Mouse (Mus musculus) hindbrain, embryonic 16.5 days (tissue): ENCODE data around the gene Pld6. TPM values are rescaled to one million over a fixed set of nuclear protein-coding genes. Genes with fewer than 3 reads are reported as not detected.
A peak's percentile ranks its signal among the peaks of the same experiment; 100 is the strongest.

Source experiments
- ATAC-seq: fragments of 200-750 bp; cut with Nextera tagmentation; 2 replicates; pipeline ENCODE4 v1.8.0; 2017; ENCODE audit warnings: moderate TSS enrichment, moderate library complexity
- H3K27ac ChIP-seq: fragments of 300-500 bp; sonication (generic); 2 replicates; pipeline ENCODE4 v1.5.1; 2014; ENCODE audit warnings: low read depth, mild to moderate bottlenecking, control low read depth, low read length, moderate library complexity
- H3K27me3 ChIP-seq: fragments of 300-500 bp; sonication (generic); replicated peaks from 2 replicates; pipeline ENCODE4 v1.6.1; 2014; ENCODE audit warnings: low read length; ENCODE audit not compliant: control insufficient read depth, insufficient read depth
- H3K36me3 ChIP-seq: fragments of 300-500 bp; sonication (generic); 2 replicates; pipeline ENCODE4 v1.6.1; 2014; ENCODE audit warnings: mild to moderate bottlenecking, low read length, moderate library complexity, mixed read lengths; ENCODE audit not compliant: control insufficient read depth, insufficient read depth
- H3K4me1 ChIP-seq: fragments of 300-500 bp; sonication (generic); 2 replicates; pipeline ENCODE4 v1.6.1; 2014; ENCODE audit warnings: low read depth, low read length; ENCODE audit not compliant: control insufficient read depth, insufficient read depth
- H3K4me2 ChIP-seq: fragments of 300-500 bp; sonication (generic); 2 replicates; pipeline ENCODE4 v1.6.1; 2014; ENCODE audit warnings: mild to moderate bottlenecking, low read length, control low read depth, moderate library complexity
- H3K4me3 ChIP-seq: fragments of 300-500 bp; sonication (generic); 2 replicates; pipeline ENCODE4 v1.5.1; 2014; ENCODE audit warnings: mild to moderate bottlenecking, low read length, control low read depth, moderate library complexity
- H3K9ac ChIP-seq: fragments of 300-500 bp; sonication (generic); 2 replicates; pipeline ENCODE4 v1.6.1; 2014; ENCODE audit warnings: low read depth, mild to moderate bottlenecking, control low read depth, low read length, moderate library complexity
- H3K9me3 ChIP-seq: fragments of 300-500 bp; sonication (generic); 2 replicates; pipeline ENCODE4 v1.6.1; 2014; ENCODE audit warnings: mild to moderate bottlenecking, low read length, moderate library complexity; ENCODE audit not compliant: control insufficient read depth
- WGBS: fragments of 180-500 bp; shearing (Covaris S2); extraction: QIAGEN DNeasy Blood & Tissue Kit; methylation state at CpG from one replicate; pipeline ENCODE4 v1.1.7; 2014; 5-methylcytosine and 5-hydroxymethylcytosine counted together
- polyA plus RNA-seq: library from polyadenylated mRNA; unstranded; fragments of >200 nt; fragmentation: Nextera tagmentation; extraction: Ambion mirVana; gene quantifications from 2 replicates; pipeline ENCODE4 v1.2.1, GENCODE M21; 2015

Gene Pld6
- polyA plus RNA-seq, 1 experiment from 2014 or later, result 25.2 TPM

DNA sequence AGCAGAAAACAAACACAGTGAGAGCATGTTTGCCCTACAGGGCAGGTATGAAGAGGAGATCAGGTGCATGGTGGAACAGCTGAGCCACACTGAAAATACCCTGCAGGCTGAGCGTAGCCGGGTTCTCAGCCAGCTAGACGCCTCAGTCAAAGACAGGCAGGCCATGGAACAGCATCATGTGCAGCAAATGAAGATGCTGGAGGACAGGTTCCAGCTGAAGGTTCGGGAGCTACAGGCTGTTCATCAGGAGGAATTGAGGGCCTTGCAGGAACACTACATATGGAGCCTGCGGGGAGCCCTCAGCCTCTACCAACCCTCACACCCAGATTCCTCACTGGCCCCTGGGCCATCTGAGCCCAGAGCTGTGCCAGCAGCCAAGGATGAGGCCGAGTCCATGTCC lies 26.6 kb downstream of the Pld6 start:
- Histone ChIP-seq H3K27ac (no peak overlapping the region), H3K4me2 (no peak overlapping the region), H3K9me3 (no peaks in the 10 kb centered on the region), H3K4me3 (no peak overlapping the region), H3K27me3 (no peaks in the 10 kb centered on the region), H3K36me3 (peaks cover 49% of the 10 kb centered on the region), H3K4me1 (peaks cover 11% of the 10 kb centered on the region), H3K9ac (no peak overlapping the region)
- 93% methylated on average over 6 of the region's 6 CpGs for WGBS
- no peak for ATAC-seq

GRCm38 (mm10) chr11:59759626-59760025 lies 27.8 kb downstream of the Pld6 start:
- H3K9me3 ChIP-seq, result no peaks in the 10 kb centered on the region
- H3K27me3 ChIP-seq, result no peaks in the 10 kb centered on the region
- no peak overlapping the region for H3K4me2 ChIP-seq
- H3K36me3 ChIP-seq, result peaks cover 50% of the 10 kb centered on the region
- peaks cover 11% of the 10 kb centered on the region for H3K4me1 ChIP-seq
- no peak for ATAC-seq
- WGBS, result 90% methylated on average over 2 of the region's 2 CpGs
- H3K9ac ChIP-seq, result no peak overlapping the region
- no peak overlapping the region for H3K4me3 ChIP-seq
- peak overlapping the region; percentile 55 for H3K27ac ChIP-seq

- H3K4me3 ChIP-seq, result no peak overlapping the region
- H3K36me3 ChIP-seq, result peaks cover 49% of the 10 kb centered on the region
- peak overlapping the region; percentile 55 for H3K27ac ChIP-seq
- H3K27me3 ChIP-seq, result no peaks in the 10 kb centered on the region
- no peak overlapping the region for H3K9ac ChIP-seq
- no peak overlapping the region for H3K4me2 ChIP-seq
- WGBS, result 41% methylated on average over 4 of the region's 4 CpGs
- no peaks in the 10 kb centered on the region for H3K9me3 ChIP-seq
- peak; percentile 92 for ATAC-seq
- H3K4me1 ChIP-seq, result peaks cover 11% of the 10 kb centered on the region
These were observed 28.3 kb downstream of the Pld6 start for GRCm38 (mm10) chr11:59759178-59759577.

DNA sequence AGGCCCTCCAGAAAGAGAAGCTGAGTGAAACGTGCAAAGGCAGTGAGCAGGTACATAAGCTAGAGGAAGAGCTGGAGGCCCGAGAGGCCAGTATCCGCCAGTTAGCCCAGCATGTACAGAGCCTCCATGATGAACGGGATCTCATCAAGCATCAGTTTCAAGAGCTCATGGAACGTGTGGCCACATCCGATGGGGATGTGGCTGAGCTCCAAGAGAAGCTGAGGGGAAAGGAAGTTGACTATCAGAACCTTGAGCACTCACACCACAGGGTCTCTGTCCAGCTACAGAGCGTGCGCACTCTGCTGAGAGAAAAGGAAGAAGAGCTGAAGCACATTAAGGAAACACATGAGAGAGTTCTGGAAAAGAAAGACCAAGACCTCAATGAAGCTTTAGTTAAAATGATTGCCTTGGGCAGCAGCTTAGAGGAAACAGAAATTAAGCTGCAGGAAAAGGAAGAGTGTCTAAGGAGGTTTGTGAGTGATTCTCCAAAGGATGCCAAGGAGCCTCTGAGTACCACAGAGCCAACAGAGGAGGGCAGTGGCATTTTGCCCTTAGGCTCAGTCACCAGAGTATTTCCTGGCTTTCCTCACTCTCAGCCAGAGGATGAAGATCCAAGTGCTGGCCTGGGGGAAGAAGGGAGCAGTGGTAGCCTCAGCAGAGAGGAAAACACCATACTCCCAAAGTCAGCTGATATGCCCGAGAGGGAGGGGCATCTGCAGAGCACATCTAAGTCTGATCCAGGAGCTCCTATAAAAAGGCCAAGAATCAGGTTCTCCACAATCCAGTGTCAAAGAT lies 29.1 kb downstream of the Pld6 start:
- Histone ChIP-seq H3K4me2 (no peak overlapping the region), H3K36me3 (peaks cover 51% of the 10 kb centered on the region), H3K4me1 (peaks cover 11% of the 10 kb centered on the region), H3K4me3 (no peak overlapping the region), H3K27me3 (no peaks in the 10 kb centered on the region), H3K27ac (peak overlapping the region; percentile 72), H3K9me3 (no peaks in the 10 kb centered on the region), H3K9ac (peak overlapping the region; percentile 8; the same call in 1 of the 2 replicates)
- ATAC-seq, result no peak
- WGBS, result 87% methylated on average over 9 of the region's 9 CpGs

GRCm38 (mm10) chr11:59756351-59756750 lies 31.1 kb downstream of the Pld6 start:
- ATAC-seq, result no peak
- Histone ChIP-seq H3K27ac (no peak overlapping the region), H3K9me3 (no peaks in the 10 kb centered on the region), H3K36me3 (peaks cover 50% of the 10 kb centered on the region), H3K4me1 (peaks cover 11% of the 10 kb centered on the region), H3K9ac (no peak overlapping the region), H3K27me3 (no peaks in the 10 kb centered on the region), H3K4me2 (no peak overlapping the region), H3K4me3 (no peak overlapping the region)
- WGBS, result 63% methylated on average over 4 of the region's 4 CpGs

GRCm38 (mm10) chr11:59754504-59754903 lies 32.9 kb downstream of the Pld6 start:
- no peak overlapping the region for H3K27ac ChIP-seq
- no peak for ATAC-seq
- no peak overlapping the region for H3K4me2 ChIP-seq
- H3K4me3 ChIP-seq, result no peak overlapping the region
- H3K27me3 ChIP-seq, result no peaks in the 10 kb centered on the region
- peaks cover 44% of the 10 kb centered on the region for H3K36me3 ChIP-seq
- H3K4me1 ChIP-seq, result peaks cover 11% of the 10 kb centered on the region
- no peaks in the 10 kb centered on the region for H3K9me3 ChIP-seq
- WGBS, result 96% methylated on average over 6 of the region's 6 CpGs
- no peak overlapping the region for H3K9ac ChIP-seq

GRCm38 (mm10) chr11:59749050-59749449 lies 38.4 kb downstream of the Pld6 start:
- Histone ChIP-seq H3K4me3 (no peak overlapping the region), H3K4me2 (no peak overlapping the region), H3K36me3 (peaks cover 35% of the 10 kb centered on the region), H3K4me1 (no peaks in the 10 kb centered on the region), H3K27me3 (no peaks in the 10 kb centered on the region), H3K9ac (no peak overlapping the region), H3K27ac (no peak overlapping the region), H3K9me3 (no peaks in the 10 kb centered on the region)
- ATAC-seq, result no peak
- 98% methylated on average over 3 of the region's 3 CpGs for WGBS

DNA sequence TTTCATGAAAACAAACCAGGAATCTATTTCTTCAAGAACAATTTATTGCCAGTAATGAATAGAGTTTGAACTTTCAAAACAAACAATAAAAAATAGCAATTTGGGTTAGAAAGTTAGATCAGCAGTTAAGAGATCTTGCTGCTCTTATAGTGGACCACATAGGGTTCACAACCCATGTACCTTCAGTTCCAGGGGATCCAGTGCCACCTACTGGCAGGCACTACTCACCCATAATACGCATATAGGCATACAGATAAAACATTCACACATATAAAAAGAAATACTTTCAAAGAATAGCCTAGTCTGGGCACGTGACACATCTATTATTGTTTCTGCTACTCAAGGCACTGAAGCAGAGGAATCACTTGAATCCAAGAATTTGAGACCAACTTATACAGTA lies 40.8 kb downstream of the Pld6 start:
- Histone ChIP-seq H3K27me3 (no peaks in the 10 kb centered on the region), H3K4me2 (no peak overlapping the region), H3K36me3 (peaks cover 43% of the 10 kb centered on the region), H3K27ac (no peak overlapping the region), H3K4me3 (no peak overlapping the region), H3K9me3 (no peaks in the 10 kb centered on the region), H3K4me1 (no peaks in the 10 kb centered on the region), H3K9ac (no peak overlapping the region)
- 91% methylated on average over 2 of the region's 2 CpGs for WGBS
- no peak for ATAC-seq

DNA sequence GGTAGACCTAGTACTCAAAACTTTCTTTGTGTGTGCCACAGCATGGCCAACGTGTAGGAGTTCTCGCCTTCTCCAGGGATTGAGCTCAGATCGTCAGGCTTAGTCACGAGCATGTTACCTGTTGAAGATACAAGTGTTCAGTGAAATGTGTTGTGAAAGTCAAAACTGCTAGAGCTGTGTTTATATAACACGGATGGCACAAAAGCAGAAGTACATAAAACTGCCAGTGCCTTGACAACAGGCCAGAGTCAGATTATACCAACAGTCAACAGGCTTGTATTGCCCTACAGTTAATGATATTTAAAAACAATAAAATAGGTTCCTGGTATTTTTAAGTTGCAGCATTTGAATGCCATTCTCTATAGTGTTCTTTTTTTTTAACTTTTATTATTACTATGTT lies 41.6 kb downstream of the Pld6 start:
- H3K27ac ChIP-seq, result no peak overlapping the region
- no peaks in the 10 kb centered on the region for H3K4me1 ChIP-seq
- ATAC-seq, result no peak
- no peak overlapping the region for H3K4me3 ChIP-seq
- no peak overlapping the region for H3K4me2 ChIP-seq
- no peaks in the 10 kb centered on the region for H3K27me3 ChIP-seq
- H3K9me3 ChIP-seq, result no peaks in the 10 kb centered on the region
- 97% methylated on average over 5 of the region's 5 CpGs for WGBS
- peaks cover 49% of the 10 kb centered on the region for H3K36me3 ChIP-seq
- no peak overlapping the region for H3K9ac ChIP-seq
